Mouse (Mus musculus) intestine, embryonic 14.5 days (tissue): ENCODE measurements around the gene Ifi27. TPM values are rescaled to one million over a fixed set of nuclear protein-coding genes. Genes with fewer than 3 reads are reported as not detected.
"Not testable (repeated sequence)": the region's sequence is repeated elsewhere in the genome, so short reads cannot be mapped to it uniquely, and the experiment has no call there.

Source experiments
- ATAC-seq: fragments of 200-750 bp; cut with Nextera tagmentation; replicated peaks from 2 replicates; pipeline ENCODE4 v1.8.0; 2017; ENCODE audit warnings: low read depth, moderate number of reproducible peaks, moderate TSS enrichment, moderate library complexity; ENCODE audit not compliant: low FRiP score, low TSS enrichment
- DNase-seq: peaks from one replicate; pipeline ENCODE4 v3.0.0-alpha.2; 2018; ENCODE audit warnings: low spot score
- H3K27ac ChIP-seq: fragments of 300-500 bp; sonication (generic); 2 replicates; pipeline ENCODE4 v1.5.1; 2014; ENCODE audit warnings: low read depth, mild to moderate bottlenecking, control low read depth
- H3K27me3 ChIP-seq: fragments of 300-500 bp; sonication (generic); replicated peaks from 2 replicates; pipeline ENCODE4 v1.6.1; 2014; ENCODE audit warnings: low read length, control low read depth; ENCODE audit not compliant: control insufficient read depth, insufficient read depth
- H3K36me3 ChIP-seq: fragments of 300-500 bp; sonication (generic); 2 replicates; pipeline ENCODE4 v1.6.1; 2014; ENCODE audit warnings: low read length, control low read depth; ENCODE audit not compliant: control insufficient read depth, insufficient read depth
- H3K4me1 ChIP-seq: fragments of 300-500 bp; sonication (generic); replicated peaks from 2 replicates; pipeline ENCODE4 v1.6.1; 2014; ENCODE audit warnings: low read length, control low read depth, mixed read lengths; ENCODE audit not compliant: control insufficient read depth, insufficient read depth
- H3K4me2 ChIP-seq: fragments of 300-500 bp; sonication (generic); 2 replicates; pipeline ENCODE4 v1.6.1; 2014; ENCODE audit warnings: low read length
- H3K4me3 ChIP-seq: fragments of 300-500 bp; sonication (generic); 2 replicates; pipeline ENCODE4 v1.5.1; 2014; ENCODE audit warnings: low read depth, low read length, control low read depth, mixed read lengths
- H3K9ac ChIP-seq: fragments of 300-500 bp; sonication (generic); 2 replicates; pipeline ENCODE4 v1.6.1; 2014; ENCODE audit warnings: mild to moderate bottlenecking, low read length
- H3K9me3 ChIP-seq: fragments of 300-500 bp; sonication (generic); 2 replicates; pipeline ENCODE4 v1.6.1; 2016; ENCODE audit warnings: low read length, control low read depth; ENCODE audit not compliant: control insufficient read depth
- WGBS: fragments of 180-500 bp; shearing (Covaris S2); extraction: QIAGEN DNeasy Blood & Tissue Kit; methylation state at CpG from one replicate; pipeline ENCODE4 v1.1.7; 2014; 5-methylcytosine and 5-hydroxymethylcytosine counted together
- polyA plus RNA-seq: library from polyadenylated mRNA; unstranded; fragments of >200 nt; fragmentation: Nextera tagmentation; extraction: Ambion mirVana; gene quantifications from 2 replicates; pipeline ENCODE4 v1.2.1, GENCODE M21; 2014

The Ifi27 gene
- polyA plus RNA-seq, 1 experiment from 2014 or later: 37.9 TPM

DNA sequence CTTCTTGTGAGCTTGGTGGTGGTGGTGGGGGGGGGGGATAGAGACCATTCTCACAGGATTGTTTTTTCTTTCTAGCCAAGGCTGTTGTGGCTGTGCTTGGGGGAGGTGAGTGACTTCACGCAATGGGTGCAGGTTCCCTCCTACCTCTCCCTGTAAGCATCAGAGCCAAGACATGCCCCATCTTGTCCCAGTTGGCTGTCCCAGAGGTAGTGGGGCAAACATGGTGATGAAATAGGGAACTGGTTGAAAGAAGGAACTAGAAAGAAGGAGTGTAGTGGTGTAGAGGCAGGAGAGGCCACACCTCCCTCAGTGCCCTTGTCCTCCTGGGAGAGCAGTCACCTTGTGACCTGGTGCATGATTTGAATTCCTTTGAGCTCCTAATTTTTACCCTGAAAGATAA is 3.6 kb downstream of the Ifi27 start:
- H3K4me2 ChIP-seq: no peak overlapping the region
- H3K36me3 ChIP-seq: no peaks in the 10 kb centered on the region
- no peak overlapping the region for H3K4me3 ChIP-seq
- no peak overlapping the region for H3K9ac ChIP-seq
- no peak for DNase-seq
- H3K9me3 ChIP-seq: no peaks in the 10 kb centered on the region
- no peak for ATAC-seq
- no peaks in the 10 kb centered on the region for H3K27me3 ChIP-seq
- no peak overlapping the region for H3K27ac ChIP-seq
- H3K4me1 ChIP-seq: 0 out of 2 replicates have a peak, but pooled peaks cover 8% of the 10 kb centered on the region
- WGBS: 100% methylated on average over 1 of the region's 1 CpGs

DNA sequence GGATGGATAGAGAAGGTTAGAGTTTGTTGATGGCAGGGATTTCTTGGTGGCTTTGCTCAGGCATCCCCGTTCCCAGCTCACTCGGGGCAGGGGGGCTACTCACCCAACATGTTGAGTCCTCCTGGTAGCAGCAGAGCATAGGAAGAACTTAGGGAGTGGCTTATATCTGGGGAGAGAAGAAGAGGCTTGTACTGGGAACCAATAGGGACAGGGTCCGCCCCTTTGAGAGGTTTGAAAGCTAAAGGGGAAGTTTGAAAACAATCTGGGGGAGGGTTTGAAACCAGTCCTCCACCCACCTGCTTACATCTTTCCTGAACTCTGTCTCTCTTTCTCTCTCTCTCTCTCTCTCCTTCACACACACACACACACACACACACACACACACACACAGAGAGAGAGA is 9.5 kb downstream of the Ifi27 start, which contains the start of gene Ifi27l2a:
TSS of gene Ifi27l2a (minus strand) at position 157 of the 400 bp plus-strand sequence.
- Histone ChIP-seq H3K9ac (no peak within 1 kb of the TSS), H3K4me2 (no peak within 1 kb of the TSS), H3K27ac (no peak within 1 kb of the TSS), H3K36me3 (no peaks in the 10 kb centered on the region), H3K27me3 (no peaks in the 10 kb centered on the region), H3K4me1 (no peaks in the 10 kb centered on the region), H3K9me3 (no peaks in the 10 kb centered on the region), H3K4me3 (no peak within 1 kb of the TSS)
- WGBS: 43% methylated on average over 3 of the region's 3 CpGs
- DNase-seq: no peak
- ATAC-seq: no peak

DNA sequence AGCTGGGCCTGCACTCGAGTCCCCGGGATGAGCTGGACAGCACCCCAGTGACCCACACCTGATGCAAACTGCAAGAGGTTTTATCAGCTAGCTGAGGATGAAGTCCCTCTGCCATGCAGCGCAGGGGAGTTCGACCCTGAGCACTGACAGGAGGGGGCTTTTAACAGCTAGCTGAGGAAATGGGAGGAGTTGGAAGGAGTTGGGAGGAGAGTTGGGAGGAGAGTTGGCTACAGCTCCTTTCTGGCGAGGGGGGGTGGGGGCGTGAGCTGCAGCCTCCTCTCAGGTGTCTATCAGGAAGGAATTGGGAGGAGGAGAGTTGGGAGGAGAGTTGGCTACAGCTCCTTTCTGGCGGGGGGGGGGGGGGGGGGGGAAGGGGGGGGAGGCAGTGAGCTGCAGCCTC is 10.2 kb downstream of the Ifi27 start:
- H3K36me3 ChIP-seq, H3K4me2 ChIP-seq, H3K27ac ChIP-seq, DNase-seq, H3K9me3 ChIP-seq, H3K4me3 ChIP-seq, H3K9ac ChIP-seq, H3K4me1 ChIP-seq, ATAC-seq, H3K27me3 ChIP-seq: not testable (repeated sequence)
- 34% methylated on average over 6 of the region's 7 CpGs for WGBS

DNA sequence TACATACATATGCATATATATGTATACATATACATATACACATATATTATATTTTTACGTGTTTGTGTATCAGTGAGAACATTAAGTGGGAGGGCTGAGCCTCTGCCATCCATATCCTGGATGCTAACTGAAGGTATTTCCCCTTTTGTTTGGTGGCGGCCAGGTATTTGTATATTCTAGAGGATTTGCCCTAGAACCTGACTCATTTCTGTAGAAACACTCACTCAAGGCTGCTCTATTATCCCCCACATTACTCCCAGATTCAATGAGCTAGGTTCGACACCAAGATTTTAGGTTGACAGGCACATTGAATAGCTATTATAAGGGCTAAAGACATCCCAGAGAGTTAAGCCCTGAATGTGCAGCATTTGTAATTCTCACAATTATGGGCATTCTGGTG is 11.0 kb downstream of the Ifi27 start:
- no peaks in the 10 kb centered on the region for H3K27me3 ChIP-seq
- H3K9ac ChIP-seq: no peak overlapping the region
- H3K4me3 ChIP-seq: no peak overlapping the region
- ATAC-seq: no peak
- no peaks in the 10 kb centered on the region for H3K36me3 ChIP-seq
- no peaks in the 10 kb centered on the region for H3K9me3 ChIP-seq
- H3K4me2 ChIP-seq: no peak overlapping the region
- no peak overlapping the region for H3K27ac ChIP-seq
- DNase-seq: no peak
- H3K4me1 ChIP-seq: no peaks in the 10 kb centered on the region
- WGBS: 81% methylated on average over 3 of the region's 3 CpGs

DNA sequence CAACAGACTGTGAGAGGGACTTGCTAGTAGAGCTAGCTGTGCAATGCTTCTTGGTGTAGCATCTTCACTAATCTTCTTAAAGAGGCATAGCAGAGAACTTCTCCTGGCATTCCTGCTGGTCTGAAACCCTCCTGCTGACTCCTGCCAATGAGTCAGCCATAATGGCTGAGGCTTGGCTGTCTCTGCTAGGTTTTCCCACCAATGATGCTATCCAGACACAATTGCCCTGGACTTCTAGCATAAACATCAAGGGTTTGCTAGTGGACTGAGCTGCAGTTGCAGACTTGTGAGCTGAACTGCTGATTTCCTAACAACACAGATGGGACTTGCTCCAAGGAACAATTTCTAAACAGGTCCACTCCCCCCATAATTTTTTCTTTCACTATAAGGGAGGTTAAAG is 19.4 kb downstream of the Ifi27 start:
- H3K27me3 ChIP-seq: no peaks in the 10 kb centered on the region
- H3K27ac ChIP-seq: no peak overlapping the region
- no peaks in the 10 kb centered on the region for H3K9me3 ChIP-seq
- no peaks in the 10 kb centered on the region for H3K36me3 ChIP-seq
- H3K4me1 ChIP-seq: no peaks in the 10 kb centered on the region
- no peak overlapping the region for H3K9ac ChIP-seq
- no peak overlapping the region for H3K4me3 ChIP-seq
- 0 out of 2 replicates have a peak, but pooled peaks have one; percentile 55 for ATAC-seq
- DNase-seq: no peak
- H3K4me2 ChIP-seq: no peak overlapping the region

DNA sequence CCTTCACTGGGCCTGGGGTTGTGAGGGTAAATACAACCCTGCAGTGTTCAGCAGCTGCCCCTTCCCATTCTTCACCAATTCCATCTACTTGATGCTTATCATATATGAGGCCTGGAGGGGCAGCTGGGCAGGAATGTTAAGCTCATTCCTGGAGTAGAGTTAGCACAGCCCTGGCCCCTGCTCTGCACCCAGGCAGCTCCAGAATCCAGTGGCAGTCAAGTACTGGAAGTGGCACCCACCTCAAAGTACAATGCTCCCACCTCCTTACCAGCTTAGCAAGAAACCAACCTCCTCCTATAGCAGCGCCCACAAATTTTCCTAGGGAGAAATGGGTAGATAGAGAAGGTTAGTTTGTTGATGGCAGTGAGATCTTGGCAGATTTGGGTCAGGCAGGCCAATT is 22.7 kb downstream of the Ifi27 start:
- H3K4me3 ChIP-seq, H3K9me3 ChIP-seq, H3K36me3 ChIP-seq, H3K9ac ChIP-seq, H3K4me2 ChIP-seq, DNase-seq, H3K27ac ChIP-seq, H3K27me3 ChIP-seq, H3K4me1 ChIP-seq, ATAC-seq: not testable (repeated sequence)
- WGBS: no CpG with 5 or more reads among the region's 1 CpGs

DNA sequence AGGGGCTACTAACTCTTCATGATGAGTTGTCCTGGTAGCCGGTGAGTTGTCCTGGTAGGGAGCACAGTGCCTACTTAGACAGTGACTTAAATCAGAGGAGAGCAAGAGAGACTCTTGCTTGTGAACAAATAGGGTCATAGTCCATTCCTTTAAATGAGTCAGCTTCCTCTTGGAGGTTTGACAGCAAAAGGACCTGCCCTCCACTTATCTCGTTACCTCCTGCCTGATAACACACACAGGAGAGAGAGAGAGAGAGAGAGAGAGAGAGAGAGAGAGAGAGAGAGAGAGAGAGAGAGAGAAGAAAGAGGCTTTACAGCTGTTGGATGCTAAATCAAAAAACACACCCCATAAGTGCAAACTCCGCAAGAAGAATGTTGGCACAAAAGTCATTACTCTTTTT is 23.1 kb downstream of the Ifi27 start, which contains the start of gene Ifi27l2b:
TSS of gene Ifi27l2b (minus strand) at position 84 of the 400 bp plus-strand sequence.
- no peaks in the 10 kb centered on the region for H3K27me3 ChIP-seq
- H3K27ac ChIP-seq: no peak within 1 kb of the TSS
- H3K4me1 ChIP-seq: no peaks in the 10 kb centered on the region
- H3K36me3 ChIP-seq: no peaks in the 10 kb centered on the region
- no peaks in the 10 kb centered on the region for H3K9me3 ChIP-seq
- H3K4me3 ChIP-seq: no peak within 1 kb of the TSS
- 63% methylated on average over 3 of the region's 3 CpGs for WGBS
- ATAC-seq: peak; percentile 80
- no peak within 1 kb of the TSS for H3K9ac ChIP-seq
- no peak within 1 kb of the TSS for H3K4me2 ChIP-seq
- no peak for DNase-seq

DNA sequence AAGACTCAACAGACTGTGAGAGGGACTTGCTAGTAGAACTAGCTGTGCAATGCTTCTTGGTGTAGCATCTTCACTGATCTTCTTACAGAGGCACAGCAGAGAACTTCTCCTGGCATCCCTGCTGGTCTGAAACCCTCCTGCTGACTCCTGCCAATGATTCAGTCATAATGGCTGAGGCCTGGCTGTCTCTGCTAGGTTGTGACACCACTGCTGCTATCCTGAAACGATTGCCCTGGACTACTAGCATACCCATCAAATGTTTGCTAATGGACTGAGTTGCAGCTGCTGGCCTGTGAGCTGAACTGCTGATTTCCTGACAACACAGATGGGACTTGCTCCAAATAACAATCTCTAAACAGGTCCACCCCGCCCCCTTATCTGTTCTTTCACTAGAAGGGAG is 40.5 kb downstream of the Ifi27 start:
- ATAC-seq (no peak), DNase-seq (no peak)
- Histone ChIP-seq H3K36me3 (no peaks in the 10 kb centered on the region), H3K9ac (no peak overlapping the region), H3K4me2 (no peak overlapping the region), H3K9me3 (no peaks in the 10 kb centered on the region), H3K27ac (no peak overlapping the region), H3K4me1 (no peaks in the 10 kb centered on the region), H3K4me3 (no peak overlapping the region), H3K27me3 (no peaks in the 10 kb centered on the region)
- WGBS: 39% methylated on average over 2 of the region's 2 CpGs

DNA sequence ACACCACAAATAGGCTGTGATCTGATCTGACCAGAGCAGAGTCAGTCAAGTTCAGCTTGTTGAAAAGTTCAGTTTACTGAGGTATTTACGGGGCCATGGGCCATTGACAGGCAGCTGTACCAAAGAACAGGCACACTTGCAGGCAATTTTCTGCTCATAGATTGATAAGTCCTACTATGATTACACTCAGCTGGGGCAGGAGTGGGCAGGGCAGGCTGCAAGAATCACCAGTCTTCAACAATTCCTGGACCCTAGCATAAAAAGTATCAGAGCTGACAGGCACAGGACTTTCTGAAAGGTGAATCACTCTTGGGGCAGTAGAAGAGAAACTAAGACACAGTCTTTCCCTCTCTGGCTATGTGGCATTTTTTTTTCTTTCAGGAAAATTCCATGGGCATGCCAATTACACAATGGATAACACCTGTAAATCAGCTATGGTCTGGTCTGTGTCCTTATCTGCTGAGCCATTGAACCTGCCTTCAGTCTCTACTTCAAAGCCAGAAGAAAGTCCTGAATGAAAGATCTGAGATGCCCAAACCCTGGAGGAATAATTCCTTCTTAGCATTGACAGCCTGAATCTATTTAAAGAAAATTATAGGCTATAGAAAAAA is 42.9 kb downstream of the Ifi27 start:
- DNase-seq (no peak), ATAC-seq (no peak)
- H3K9ac ChIP-seq: no peak overlapping the region
- no peaks in the 10 kb centered on the region for H3K4me1 ChIP-seq
- H3K27me3 ChIP-seq: no peaks in the 10 kb centered on the region
- WGBS: 68% methylated on average over 1 of the region's 1 CpGs
- no peak overlapping the region for H3K27ac ChIP-seq
- no peak overlapping the region for H3K4me2 ChIP-seq
- no peak overlapping the region for H3K4me3 ChIP-seq
- no peaks in the 10 kb centered on the region for H3K36me3 ChIP-seq
- no peaks in the 10 kb centered on the region for H3K9me3 ChIP-seq
